Mouse (Mus musculus): Measurements from ENCODE around the gene Ccdc170. TPM values are rescaled to one million over a fixed set of nuclear protein-coding genes. Genes with fewer than 3 reads are reported as not detected.
"Not testable (repeated sequence)": the region's sequence is repeated elsewhere in the genome, so short reads cannot be mapped to it uniquely, and the experiment has no call there.

Gene Ccdc170
- 0.05 TPM in 1 of 2 replicates, not detected in the other for polyA plus RNA-seq (2016; fragmentation: Nextera tagmentation; extraction: Ambion mirVana)

DNA sequence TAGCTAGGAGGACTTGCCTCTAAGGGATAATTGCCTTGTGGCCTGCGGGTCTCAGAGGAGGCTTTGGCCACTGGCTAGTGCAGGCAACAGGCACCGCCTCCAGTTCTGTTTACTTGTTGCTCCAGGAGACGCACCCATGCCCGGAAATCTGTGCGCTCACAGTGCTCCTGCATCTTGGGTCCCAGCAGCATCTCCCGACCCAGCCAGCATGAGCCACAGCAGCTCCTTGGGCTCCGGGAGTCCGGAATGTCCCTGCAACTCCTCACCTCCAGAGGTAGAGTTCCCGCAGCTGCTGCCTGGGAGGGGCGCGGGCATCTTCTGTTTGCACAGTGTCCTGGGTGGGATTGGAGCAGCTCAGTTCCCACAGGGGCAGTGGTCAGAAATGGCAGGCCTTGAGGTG lies at the start of gene Ccdc170:
Gene Ccdc170 (plus strand): TSS at position 148 of the 400 bp plus-strand sequence.
- ATAC-seq (ENCODE audit: low FRiP score, low read depth): no peak
- 42% methylated on average over 11 of the region's 11 CpGs for WGBS

DNA sequence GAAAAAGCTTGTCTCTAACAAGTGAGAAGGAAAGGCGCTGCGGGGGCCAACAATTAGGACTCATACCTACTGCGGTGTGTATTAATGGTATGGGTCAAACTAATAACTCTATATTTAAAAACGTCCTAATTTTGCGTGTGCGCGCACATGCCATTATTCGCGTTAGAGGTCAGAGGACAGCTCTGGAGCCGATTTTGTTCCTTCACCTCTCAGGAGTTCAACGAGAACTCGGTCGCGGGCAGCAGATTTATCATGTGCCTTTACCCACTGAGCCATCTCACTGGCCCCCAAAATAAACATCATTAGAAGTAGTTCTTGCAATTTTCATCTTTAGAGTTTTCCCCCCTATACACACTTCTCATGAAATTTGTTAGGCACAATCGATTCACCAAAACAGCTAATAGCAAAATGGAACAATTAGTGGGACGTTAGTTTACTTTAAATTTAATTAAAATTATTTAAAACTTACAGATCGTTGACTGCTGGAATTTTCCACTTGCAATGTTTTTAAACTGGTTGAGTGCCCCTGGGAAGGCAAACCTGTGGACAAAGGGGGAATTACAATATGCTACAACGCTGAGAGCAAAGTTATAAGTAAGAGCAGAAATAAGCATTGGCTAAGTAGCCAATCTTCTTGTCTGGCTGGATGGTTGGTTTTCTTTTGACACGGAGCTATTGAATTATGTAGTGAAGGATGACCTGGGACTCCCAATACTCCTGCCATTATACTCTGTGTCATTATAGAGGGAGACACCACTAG lies 49.1 kb upstream of the Ccdc170 start:
- Histone ChIP-seq H3K4me1 (peaks cover 8% of the 10 kb centered on the region), H3K4me2 (replicated peaks) (peak overlapping the region; percentile 61), H3K9ac (peak overlapping the region; percentile 63), H3K4me3 (peak overlapping the region; percentile 60), H3K27ac (peak overlapping the region; percentile 46; the same call in 1 of the 2 replicates), H3K9me3 (no peaks in the 10 kb centered on the region), H3K36me3 (peaks cover 14% of the 10 kb centered on the region), H3K27me3 (replicated peaks) (no peaks in the 10 kb centered on the region)
- no peak for ATAC-seq (ENCODE audit: low FRiP score, low read depth)
- 14% methylated on average over 19 of the region's 19 CpGs for WGBS

More for the DNA sequence above, at the start of gene Ccdc170:
- no peak within 1 kb of the TSS for H3K27ac ChIP-seq
- H3K27me3 ChIP-seq (replicated peaks): no peaks in the 10 kb centered on the region
- no peak within 1 kb of the TSS for H3K9ac ChIP-seq
- no peaks in the 10 kb centered on the region for H3K4me1 ChIP-seq
- no peaks in the 10 kb centered on the region for H3K36me3 ChIP-seq
- no peak within 1 kb of the TSS for H3K4me2 ChIP-seq (replicated peaks)
- H3K9me3 ChIP-seq: no peaks in the 10 kb centered on the region
- no peak within 1 kb of the TSS for H3K4me3 ChIP-seq

DNA sequence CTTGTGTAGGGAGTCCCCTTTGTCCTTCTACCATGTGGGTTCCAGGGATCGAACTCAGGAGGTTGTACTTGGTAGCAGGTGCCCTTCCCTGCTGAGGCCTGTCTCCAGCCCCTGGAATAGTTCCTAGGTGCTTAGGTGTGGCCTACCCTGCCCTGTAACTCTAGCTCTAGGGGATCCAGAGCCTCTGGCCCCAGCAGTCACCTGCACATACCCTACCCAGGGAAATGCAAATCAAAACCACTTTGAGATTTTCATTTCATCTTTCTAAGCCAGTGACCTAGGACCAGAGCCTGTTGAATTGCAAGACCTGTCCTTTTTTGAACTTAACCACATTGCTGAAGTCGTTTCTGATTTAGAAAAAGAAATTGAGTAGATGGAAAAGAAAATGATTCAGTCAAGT lies 48.4 kb upstream of the Ccdc170 start:
- H3K9me3 ChIP-seq; ATAC-seq (ENCODE audit: low FRiP score, low read depth); H3K27me3 ChIP-seq (replicated peaks); H3K4me1 ChIP-seq; H3K27ac ChIP-seq; H3K9ac ChIP-seq; H3K4me3 ChIP-seq: not testable (repeated sequence)
- Histone ChIP-seq H3K36me3 (peaks cover 18% of the 10 kb centered on the region), H3K4me2 (replicated peaks) (peak overlapping the region; percentile 61; the same call in 1 of the 2 replicates)
- 91% methylated on average over 2 of the region's 2 CpGs for WGBS

GRCm38 (mm10) chr10:4435416-4435815 lies 46.9 kb upstream of the Ccdc170 start:
- no peak overlapping the region for H3K27ac ChIP-seq
- H3K9me3 ChIP-seq: no peaks in the 10 kb centered on the region
- ATAC-seq (ENCODE audit: low FRiP score, low read depth): no peak
- H3K4me1 ChIP-seq: peaks cover 8% of the 10 kb centered on the region
- no peak overlapping the region for H3K4me3 ChIP-seq
- H3K27me3 ChIP-seq (replicated peaks): no peaks in the 10 kb centered on the region
- peaks cover 25% of the 10 kb centered on the region for H3K36me3 ChIP-seq
- no peak overlapping the region for H3K9ac ChIP-seq
- WGBS: 87% methylated on average over 3 of the region's 3 CpGs
- H3K4me2 ChIP-seq (replicated peaks): no peak overlapping the region

GRCm38 (mm10) chr10:4456409-4456808 lies 25.9 kb upstream of the Ccdc170 start:
- Histone ChIP-seq H3K27me3 (replicated peaks) (no peaks in the 10 kb centered on the region), H3K4me2 (replicated peaks) (no peak overlapping the region), H3K9ac (no peak overlapping the region), H3K9me3 (no peaks in the 10 kb centered on the region), H3K4me1 (no peaks in the 10 kb centered on the region), H3K36me3 (peaks cover 27% of the 10 kb centered on the region), H3K27ac (no peak overlapping the region), H3K4me3 (no peak overlapping the region)
- no peak for ATAC-seq (ENCODE audit: low FRiP score, low read depth)
- 85% methylated on average over 4 of the region's 4 CpGs for WGBS

DNA sequence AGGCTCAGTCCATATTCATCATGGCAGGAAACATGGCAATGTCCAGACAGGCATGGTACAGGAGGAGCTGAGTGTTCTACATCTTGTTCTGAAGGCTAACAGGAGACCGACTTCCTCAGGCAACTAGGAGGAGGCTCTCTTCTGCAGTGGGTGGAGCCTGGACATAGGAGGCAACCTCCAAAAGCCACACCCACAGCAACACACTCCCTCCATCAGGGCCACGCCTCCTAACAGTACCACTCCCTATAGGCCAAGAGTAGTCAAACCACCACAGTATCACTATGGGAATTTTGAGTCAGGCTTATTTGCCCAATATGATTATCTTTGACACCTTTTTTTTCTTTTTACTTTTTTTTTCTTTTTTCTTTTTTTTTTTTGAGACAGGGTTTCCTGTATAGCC lies 22.1 kb upstream of the Ccdc170 start:
- no peak overlapping the region for H3K4me3 ChIP-seq
- H3K27me3 ChIP-seq (replicated peaks): no peaks in the 10 kb centered on the region
- no peak for ATAC-seq (ENCODE audit: low FRiP score, low read depth)
- WGBS: 88% methylated on average over 2 of the region's 2 CpGs
- no peak overlapping the region for H3K27ac ChIP-seq
- no peaks in the 10 kb centered on the region for H3K9me3 ChIP-seq
- no peaks in the 10 kb centered on the region for H3K4me1 ChIP-seq
- H3K36me3 ChIP-seq: peaks cover 9% of the 10 kb centered on the region; the same call in 1 of the 2 replicates
- H3K4me2 ChIP-seq (replicated peaks): no peak overlapping the region
- H3K9ac ChIP-seq: no peak overlapping the region

- no peak overlapping the region for H3K4me2 ChIP-seq (replicated peaks)
- no peaks in the 10 kb centered on the region for H3K9me3 ChIP-seq
- no peaks in the 10 kb centered on the region for H3K4me1 ChIP-seq
- no peak overlapping the region for H3K27ac ChIP-seq
- H3K4me3 ChIP-seq: no peak overlapping the region
- ATAC-seq (ENCODE audit: low FRiP score, low read depth): no peak
- H3K27me3 ChIP-seq (replicated peaks): no peaks in the 10 kb centered on the region
- WGBS: 85% methylated on average over 7 of the region's 7 CpGs
- H3K36me3 ChIP-seq: no peaks in the 10 kb centered on the region
- H3K9ac ChIP-seq: no peak overlapping the region
Measured at GRCm38 (mm10) chr10:4465799-4466198, 16.5 kb upstream of the Ccdc170 start.

DNA sequence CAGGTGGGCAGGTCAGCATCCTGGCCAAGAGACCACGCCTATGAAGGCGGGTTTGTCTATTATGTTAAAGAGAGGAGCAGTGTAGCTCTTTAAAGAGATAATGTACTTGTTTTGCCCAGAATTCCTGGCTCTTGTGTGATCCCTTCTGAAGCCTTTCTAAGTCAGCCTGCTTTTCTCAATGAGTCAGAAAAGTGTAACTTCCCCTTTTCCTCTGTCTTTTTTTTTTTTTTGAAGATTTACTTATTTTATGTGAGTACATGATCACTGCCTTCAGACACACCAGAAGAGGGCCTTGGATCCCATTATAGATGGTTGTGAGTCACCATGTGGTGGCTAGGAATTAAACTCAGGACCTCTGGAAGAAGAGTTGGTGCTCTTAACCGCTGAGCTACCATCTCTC lies 12.9 kb upstream of the Ccdc170 start:
- WGBS: 85% methylated on average over 3 of the region's 3 CpGs
- no peak for ATAC-seq (ENCODE audit: low FRiP score, low read depth)
- H3K9ac ChIP-seq: no peak overlapping the region
- no peaks in the 10 kb centered on the region for H3K9me3 ChIP-seq
- no peak overlapping the region for H3K4me3 ChIP-seq
- no peaks in the 10 kb centered on the region for H3K27me3 ChIP-seq (replicated peaks)
- H3K27ac ChIP-seq: no peak overlapping the region
- no peaks in the 10 kb centered on the region for H3K36me3 ChIP-seq
- H3K4me1 ChIP-seq: no peaks in the 10 kb centered on the region
- H3K4me2 ChIP-seq (replicated peaks): no peak overlapping the region

GRCm38 (mm10) chr10:4473591-4473993 lies 8.7 kb upstream of the Ccdc170 start:
- Histone ChIP-seq H3K9ac (no peak overlapping the region), H3K27ac (no peak overlapping the region), H3K27me3 (replicated peaks) (no peaks in the 10 kb centered on the region), H3K4me3 (no peak overlapping the region), H3K4me1 (no peaks in the 10 kb centered on the region), H3K36me3 (no peaks in the 10 kb centered on the region), H3K4me2 (replicated peaks) (no peak overlapping the region), H3K9me3 (no peaks in the 10 kb centered on the region)
- no peak for ATAC-seq (ENCODE audit: low FRiP score, low read depth)
- WGBS: 93% methylated on average over 11 of the region's 11 CpGs

- Histone ChIP-seq H3K36me3 (no peaks in the 10 kb centered on the region), H3K9ac (no peak overlapping the region), H3K27me3 (replicated peaks) (no peaks in the 10 kb centered on the region), H3K9me3 (no peaks in the 10 kb centered on the region), H3K4me2 (replicated peaks) (no peak overlapping the region), H3K4me3 (no peak overlapping the region), H3K4me1 (no peaks in the 10 kb centered on the region), H3K27ac (no peak overlapping the region)
- ATAC-seq (ENCODE audit: low FRiP score, low read depth): no peak
- WGBS: 90% methylated on average over 3 of the region's 3 CpGs
Measured at GRCm38 (mm10) chr10:4475431-4475830, 6.9 kb upstream of the Ccdc170 start.

- Histone ChIP-seq H3K4me3 (no peak overlapping the region), H3K9ac (no peak overlapping the region), H3K4me2 (replicated peaks) (no peak overlapping the region), H3K9me3 (no peaks in the 10 kb centered on the region), H3K36me3 (no peaks in the 10 kb centered on the region), H3K27ac (no peak overlapping the region), H3K27me3 (replicated peaks) (no peaks in the 10 kb centered on the region), H3K4me1 (no peaks in the 10 kb centered on the region)
- WGBS: 89% methylated on average over 5 of the region's 5 CpGs
- no peak for ATAC-seq (ENCODE audit: low FRiP score, low read depth)
Measured at GRCm38 (mm10) chr10:4476604-4477003, 5.7 kb upstream of the Ccdc170 start.

DNA sequence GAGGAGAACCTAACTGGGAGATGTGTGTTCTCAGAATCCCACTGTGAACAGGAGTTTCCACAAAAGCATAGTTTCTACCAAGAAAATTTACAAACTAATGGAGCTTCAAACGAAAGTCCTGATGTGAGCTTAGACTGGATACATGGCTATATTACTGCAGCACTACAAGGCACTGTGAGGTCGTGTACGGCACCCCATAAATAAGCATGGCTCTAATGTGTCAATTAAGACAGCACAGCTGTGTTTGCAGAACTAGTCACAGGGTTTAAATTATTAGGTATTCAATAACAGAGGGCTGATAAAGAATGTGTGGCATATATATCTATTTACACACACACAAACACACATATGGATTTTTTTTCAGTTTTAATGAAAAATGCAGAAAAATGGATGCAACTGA lies 1.4 kb upstream of the Ccdc170 start:
- 68% methylated on average over 3 of the region's 3 CpGs for WGBS
- H3K4me2 ChIP-seq (replicated peaks): no peak overlapping the region
- no peaks in the 10 kb centered on the region for H3K27me3 ChIP-seq (replicated peaks)
- no peaks in the 10 kb centered on the region for H3K36me3 ChIP-seq
- H3K4me1 ChIP-seq: no peaks in the 10 kb centered on the region
- no peak for ATAC-seq (ENCODE audit: low FRiP score, low read depth)
- no peak overlapping the region for H3K9ac ChIP-seq
- no peak overlapping the region for H3K27ac ChIP-seq
- no peaks in the 10 kb centered on the region for H3K9me3 ChIP-seq
- no peak overlapping the region for H3K4me3 ChIP-seq

- Histone ChIP-seq H3K4me1 (no peaks in the 10 kb centered on the region), H3K9ac (no peak overlapping the region), H3K36me3 (no peaks in the 10 kb centered on the region), H3K4me3 (no peak overlapping the region), H3K9me3 (no peaks in the 10 kb centered on the region), H3K27ac (no peak overlapping the region), H3K27me3 (replicated peaks) (no peaks in the 10 kb centered on the region), H3K4me2 (replicated peaks) (no peak overlapping the region)
- 87% methylated on average over 8 of the region's 8 CpGs for WGBS
- ATAC-seq (ENCODE audit: low FRiP score, low read depth): no peak
Measured at GRCm38 (mm10) chr10:4481695-4482094, 607 bp upstream of the Ccdc170 start.

All from neural tube, embryonic 12.5 days (tissue).